Mouse (Mus musculus) olfactory bulb, adult 2 months (tissue): Measurements from ENCODE around the gene Ydjc.

Experiments
- CTCF ChIP-seq: fragments of 200-500 bp; IDR thresholded peaks from 2 replicates; pipeline ENCODE4 v1.5.1; 2012; ENCODE audit warnings: low read depth, mild to moderate bottlenecking, low read length, moderate library complexity; ENCODE audit not compliant: insufficient read depth
- POLR2A ChIP-seq: fragments of 200-500 bp; IDR thresholded peaks from 2 replicates; pipeline ENCODE4 v1.6.1; 2012; ENCODE audit warnings: mild to moderate bottlenecking, low read depth, low read length, moderate library complexity; ENCODE audit not compliant: insufficient read depth

DNA sequence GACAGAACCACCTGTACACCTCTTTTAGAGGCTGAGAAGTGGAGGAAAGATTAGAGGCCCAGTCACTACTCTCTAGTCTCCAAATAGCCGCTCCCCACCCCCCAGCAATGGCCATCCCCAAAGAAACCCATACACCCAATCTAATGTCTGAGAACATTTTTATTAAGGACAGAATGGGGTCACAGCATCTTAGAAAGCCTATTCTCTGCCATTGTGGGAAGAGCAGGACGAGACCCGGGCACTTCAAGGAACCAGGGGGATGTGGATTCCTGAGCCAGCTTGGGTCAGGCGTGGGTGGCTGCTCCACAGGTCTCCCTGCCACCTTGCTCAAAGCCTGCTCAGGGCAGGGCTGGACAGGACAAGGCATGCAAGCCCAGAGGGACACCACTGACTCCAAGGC is 7.5 kb downstream of the Ydjc start:
- no peak for TF ChIP-seq CTCF
- no peak for TF ChIP-seq POLR2A
